Mouse (Mus musculus): ENCODE measurements around the gene Cytl1. TPM values are rescaled to one million over a fixed set of nuclear protein-coding genes. Genes with fewer than 3 reads are reported as not detected.

Cytl1 gene
- total RNA-seq, 2 experiments from 2014 or later = 0.92 to 0.93 TPM

GRCm38 (mm10) chr5:37770870-37771269 is 35.6 kb downstream of the Cytl1 start:
- no peak for DNase-seq

- no peak for DNase-seq
These were observed 38.7 kb downstream of the Cytl1 start for GRCm38 (mm10) chr5:37774011-37774410.

DNA sequence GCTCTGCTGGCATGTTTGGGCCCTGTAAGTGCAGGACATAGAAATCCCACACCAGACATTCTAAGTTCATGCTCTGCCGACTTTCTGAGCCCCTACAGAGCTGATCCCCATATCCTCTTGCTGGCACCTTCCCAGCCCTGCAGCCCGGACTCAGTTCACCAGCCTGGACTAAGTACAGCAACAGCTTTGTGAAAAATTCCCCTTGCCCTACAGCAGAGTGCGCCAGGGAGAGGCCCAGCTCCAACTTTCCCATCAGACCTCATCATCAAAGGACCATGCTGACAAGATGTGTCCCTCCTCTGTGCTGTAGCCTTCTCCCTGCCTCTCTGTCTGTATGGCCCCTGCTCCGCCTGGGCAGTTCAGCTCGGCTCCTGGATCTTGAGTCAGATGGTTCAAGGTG is 40.4 kb downstream of the Cytl1 start:
- no peak for DNase-seq

- DNase-seq = no peak
These were observed 48.0 kb downstream of the Cytl1 start for GRCm38 (mm10) chr5:37783306-37783705.

GRCm38 (mm10) chr5:37784847-37785391 is 49.6 kb downstream of the Cytl1 start:
- DNase-seq = no peak

Other genes starting within 250 kb of the Cytl1 start
- gene Stk32b, start 18.3 kb upstream of the Cytl1 start, total RNA-seq (2021) = under 1 TPM; 0.14 to 0.16 TPM
- gene Msx1, start 89.1 kb downstream of the Cytl1 start, total RNA-seq (2021) = 1 to 10 TPM; 4.1 to 4.4 TPM